Mouse (Mus musculus): ENCODE measurements at regions not wholly inside any gene's neighbourhood (a gene's known extent, or its start where the extent isn't known, plus 50 kb on each side); places are given as distances from the start of the nearest gene placed in this dataset.
"Not testable (repeated sequence)": the region's sequence is repeated elsewhere in the genome, so short reads cannot be mapped to it uniquely, and the experiment has no call there.

DNA sequence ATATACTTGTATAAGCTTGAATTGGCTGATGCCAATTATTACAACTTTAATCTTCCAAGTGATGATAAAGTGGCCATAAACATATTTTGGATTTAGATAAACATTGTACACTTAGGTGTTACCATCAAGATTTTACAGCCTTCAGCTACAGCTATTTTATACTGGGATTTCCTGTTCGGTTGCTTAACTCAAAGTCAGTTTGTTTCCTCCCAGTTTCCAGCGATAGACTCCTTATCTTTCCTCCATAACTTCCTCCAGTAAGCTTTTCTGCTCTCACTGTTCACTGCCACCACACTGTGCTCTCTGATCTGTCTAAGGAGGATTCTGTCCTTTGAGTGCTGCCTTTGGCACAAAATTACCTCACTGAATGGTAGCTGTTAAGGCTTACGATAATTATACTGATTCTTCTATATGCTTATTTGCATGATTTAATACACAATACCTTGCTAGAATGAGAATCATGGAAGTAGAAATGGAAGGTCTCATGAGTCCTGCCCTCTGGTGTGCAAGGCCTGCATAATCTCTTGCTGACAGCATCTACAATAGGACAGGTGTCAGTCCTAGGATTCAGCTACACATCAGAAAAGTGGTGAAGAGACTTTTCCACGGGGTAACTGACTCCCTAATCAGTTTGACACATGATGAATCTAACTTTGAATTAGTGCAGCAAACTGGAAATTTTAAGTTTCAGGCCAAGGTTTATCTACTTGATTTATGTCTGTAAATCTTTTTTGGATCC is 503.0 kb downstream of the Dad1 start:
- H3K4me1 ChIP-seq (ENCODE audit: insufficient read depth): no peaks in the 10 kb centered on the region
- no peak for DNase-seq
- no peak overlapping the region for H3K9ac ChIP-seq (replicated peaks)
- H3K4me3 ChIP-seq (ENCODE audit: low read depth, low read length): no peak overlapping the region
- ATAC-seq: no peak
- WGBS (ENCODE audit: insufficient replicate concordance): 28% methylated on average over 4 of the region's 4 CpGs
- H3K27me3 ChIP-seq (ENCODE audit: insufficient read depth, low read length): no peaks in the 10 kb centered on the region
- no peak overlapping the region for H3K27ac ChIP-seq (ENCODE audit: low read depth)
- no peaks in the 10 kb centered on the region for H3K36me3 ChIP-seq (replicated peaks; ENCODE audit: insufficient read depth, low read length)
- no peak overlapping the region for H3K4me2 ChIP-seq (ENCODE audit: low read depth, low read length)
- H3K9me3 ChIP-seq (ENCODE audit: low read length): no peaks in the 10 kb centered on the region
- TF ChIP-seq CTCF (IDR thresholded peaks at IDR 0.05; ENCODE audit: low read depth) (no peak), EP300 (IDR thresholded peaks at IDR 0.05; ENCODE audit: low read depth) (no peak; the same call in 1 of the 2 replicates)

GRCm38 (mm10) chr14:53743552-53743951 is 510.4 kb downstream of the Dad1 start:
- 44% methylated on average over 3 of the region's 3 CpGs for WGBS (ENCODE audit: insufficient replicate concordance)
- H3K36me3 ChIP-seq (replicated peaks; ENCODE audit: insufficient read depth, low read length); H3K4me1 ChIP-seq (ENCODE audit: insufficient read depth); H3K27ac ChIP-seq (ENCODE audit: low read depth); ATAC-seq; DNase-seq; H3K4me2 ChIP-seq (ENCODE audit: low read depth, low read length); H3K9me3 ChIP-seq (ENCODE audit: low read length); H3K9ac ChIP-seq (replicated peaks); H3K4me3 ChIP-seq (ENCODE audit: low read depth, low read length); H3K27me3 ChIP-seq (ENCODE audit: insufficient read depth, low read length): not testable (repeated sequence)

DNA sequence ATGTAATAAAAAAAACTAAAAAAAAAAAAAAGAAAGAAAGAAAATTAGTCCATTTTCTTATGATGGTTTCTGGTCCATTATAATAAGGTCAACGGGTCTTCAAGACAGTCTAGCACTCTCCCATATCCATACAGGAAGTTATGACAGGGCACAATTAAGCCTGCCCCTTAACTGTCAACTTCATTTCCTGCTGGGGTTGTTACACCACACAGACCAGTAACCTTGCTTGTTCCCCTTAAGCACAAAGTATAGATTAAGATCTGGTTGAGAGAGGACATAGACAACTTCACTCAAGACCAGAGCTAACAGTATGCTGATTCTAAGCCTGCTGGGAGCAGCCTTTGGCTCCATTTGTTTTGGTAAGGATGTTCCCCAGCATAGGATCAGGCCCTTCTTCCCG is 511.0 kb downstream of the Dad1 start:
- H3K36me3 ChIP-seq (replicated peaks; ENCODE audit: insufficient read depth, low read length); H3K27ac ChIP-seq (ENCODE audit: low read depth); DNase-seq; H3K9me3 ChIP-seq (ENCODE audit: low read length); H3K4me2 ChIP-seq (ENCODE audit: low read depth, low read length); H3K9ac ChIP-seq (replicated peaks); H3K4me3 ChIP-seq (ENCODE audit: low read depth, low read length); H3K4me1 ChIP-seq (ENCODE audit: insufficient read depth); ATAC-seq; H3K27me3 ChIP-seq (ENCODE audit: insufficient read depth, low read length): not testable (repeated sequence)
- WGBS (ENCODE audit: insufficient replicate concordance): 36% methylated on average over 2 of the region's 2 CpGs

DNA sequence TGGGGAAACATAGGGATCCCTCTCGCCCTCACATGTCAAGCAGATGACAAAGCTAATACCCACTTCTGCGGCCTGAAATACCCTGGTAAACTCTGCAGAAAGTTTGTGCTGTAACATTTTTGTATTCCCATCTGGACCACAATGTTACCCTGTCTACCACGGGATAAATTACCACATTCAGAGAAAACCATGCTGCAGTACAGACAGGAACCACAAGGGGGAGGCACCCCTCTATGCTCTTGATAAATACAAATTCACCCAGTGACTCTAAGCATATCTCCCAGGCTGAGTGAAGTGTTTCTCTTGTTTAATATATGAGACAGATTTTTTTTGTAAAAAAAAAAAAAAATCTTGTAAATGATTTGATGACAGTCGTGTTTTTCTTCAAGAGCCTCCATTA is 512.7 kb downstream of the Dad1 start:
- TF ChIP-seq CTCF (IDR thresholded peaks at IDR 0.05; ENCODE audit: low read depth): peak; percentile 75
- H3K36me3 ChIP-seq (replicated peaks; ENCODE audit: insufficient read depth, low read length); H3K4me2 ChIP-seq (ENCODE audit: low read depth, low read length); H3K27ac ChIP-seq (ENCODE audit: low read depth); H3K4me1 ChIP-seq (ENCODE audit: insufficient read depth); H3K9me3 ChIP-seq (ENCODE audit: low read length); H3K4me3 ChIP-seq (ENCODE audit: low read depth, low read length); H3K9ac ChIP-seq (replicated peaks); H3K27me3 ChIP-seq (ENCODE audit: insufficient read depth, low read length): not testable (repeated sequence)
- ATAC-seq (peak; percentile 38; the same call in 1 of the 2 replicates), DNase-seq (peak; percentile 63)
- 22% methylated on average over 4 of the region's 4 CpGs for WGBS (ENCODE audit: insufficient replicate concordance)

GRCm38 (mm10) chr14:53737962-53738361 is 515.9 kb downstream of the Dad1 start:
- H3K27me3 ChIP-seq (ENCODE audit: insufficient read depth, low read length); H3K36me3 ChIP-seq (replicated peaks; ENCODE audit: insufficient read depth, low read length); H3K4me3 ChIP-seq (ENCODE audit: low read depth, low read length); H3K9me3 ChIP-seq (ENCODE audit: low read length); H3K4me2 ChIP-seq (ENCODE audit: low read depth, low read length); H3K9ac ChIP-seq (replicated peaks); DNase-seq; H3K27ac ChIP-seq (ENCODE audit: low read depth); H3K4me1 ChIP-seq (ENCODE audit: insufficient read depth): not testable (repeated sequence)
- TF ChIP-seq CTCF (IDR thresholded peaks at IDR 0.05; ENCODE audit: low read depth): peak; percentile 67
- 22% methylated on average over 4 of the region's 4 CpGs for WGBS (ENCODE audit: insufficient replicate concordance)
- ATAC-seq: peak; percentile 47; the same call in 1 of the 2 replicates

DNA sequence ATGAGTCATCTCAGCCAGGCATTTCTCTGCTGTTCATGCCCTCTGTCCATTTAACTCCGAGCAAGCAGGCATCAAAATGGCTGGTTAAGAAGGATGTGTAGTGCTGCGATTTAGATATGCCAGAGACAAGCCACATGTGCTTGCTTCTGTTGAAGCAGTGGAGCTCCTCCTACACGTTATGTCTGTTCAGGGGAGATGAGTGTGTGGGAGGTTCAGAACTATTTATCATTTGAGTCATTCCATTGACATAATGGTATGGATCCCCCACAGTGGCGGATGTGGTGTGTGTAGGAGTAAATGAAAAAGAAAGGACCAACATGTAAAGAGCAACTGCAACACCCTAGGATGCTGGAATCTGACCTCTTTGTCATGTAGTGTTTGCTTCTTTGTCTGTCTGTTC is 517.6 kb downstream of the Dad1 start:
- not testable (repeated sequence) for H3K36me3 ChIP-seq (replicated peaks; ENCODE audit: insufficient read depth, low read length); H3K4me1 ChIP-seq (ENCODE audit: insufficient read depth); H3K27ac ChIP-seq (ENCODE audit: low read depth); H3K9ac ChIP-seq (replicated peaks); H3K27me3 ChIP-seq (ENCODE audit: insufficient read depth, low read length); H3K4me2 ChIP-seq (ENCODE audit: low read depth, low read length); H3K9me3 ChIP-seq (ENCODE audit: low read length); H3K4me3 ChIP-seq (ENCODE audit: low read depth, low read length); DNase-seq; ATAC-seq
- WGBS (ENCODE audit: insufficient replicate concordance): 59% methylated on average over 4 of the region's 4 CpGs

DNA sequence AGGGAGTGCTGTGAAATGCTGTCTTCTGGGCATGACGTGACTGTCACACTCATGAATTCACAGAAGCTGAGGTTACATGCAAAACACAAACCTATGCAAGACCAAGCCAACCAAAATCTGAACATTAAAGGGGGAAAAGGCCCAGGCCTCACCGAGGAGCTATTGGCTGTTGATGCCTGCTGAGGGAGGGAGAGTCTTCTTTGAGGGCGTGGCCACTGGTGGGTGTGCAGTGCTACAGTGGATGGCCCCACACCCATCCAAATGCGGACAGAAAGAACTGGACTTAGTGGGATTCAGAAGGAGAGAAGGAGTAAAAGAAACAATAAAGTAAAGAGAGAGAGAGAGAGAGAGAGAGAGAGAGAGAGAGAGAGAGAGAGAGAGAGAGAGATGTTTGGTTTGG is 522.3 kb downstream of the Dad1 start:
- not testable (repeated sequence) for H3K9me3 ChIP-seq (ENCODE audit: low read length); H3K36me3 ChIP-seq (replicated peaks; ENCODE audit: insufficient read depth, low read length); H3K4me1 ChIP-seq (ENCODE audit: insufficient read depth); H3K4me2 ChIP-seq (ENCODE audit: low read depth, low read length); H3K9ac ChIP-seq (replicated peaks); DNase-seq; H3K27ac ChIP-seq (ENCODE audit: low read depth); ATAC-seq; H3K27me3 ChIP-seq (ENCODE audit: insufficient read depth, low read length); H3K4me3 ChIP-seq (ENCODE audit: low read depth, low read length)
- no CpG with 5 or more reads among the region's 4 CpGs for WGBS (ENCODE audit: insufficient replicate concordance)

GRCm38 (mm10) chr14:53729877-53730276 is 524.0 kb downstream of the Dad1 start:
- ATAC-seq: peak; percentile 81
- not testable (repeated sequence) for H3K27ac ChIP-seq (ENCODE audit: low read depth); H3K27me3 ChIP-seq (ENCODE audit: insufficient read depth, low read length); H3K9ac ChIP-seq (replicated peaks); H3K4me2 ChIP-seq (ENCODE audit: low read depth, low read length); H3K36me3 ChIP-seq (replicated peaks; ENCODE audit: insufficient read depth, low read length); H3K4me3 ChIP-seq (ENCODE audit: low read depth, low read length); DNase-seq; H3K4me1 ChIP-seq (ENCODE audit: insufficient read depth); H3K9me3 ChIP-seq (ENCODE audit: low read length)
- WGBS (ENCODE audit: insufficient replicate concordance): 25% methylated on average over 1 of the region's 7 CpGs

DNA sequence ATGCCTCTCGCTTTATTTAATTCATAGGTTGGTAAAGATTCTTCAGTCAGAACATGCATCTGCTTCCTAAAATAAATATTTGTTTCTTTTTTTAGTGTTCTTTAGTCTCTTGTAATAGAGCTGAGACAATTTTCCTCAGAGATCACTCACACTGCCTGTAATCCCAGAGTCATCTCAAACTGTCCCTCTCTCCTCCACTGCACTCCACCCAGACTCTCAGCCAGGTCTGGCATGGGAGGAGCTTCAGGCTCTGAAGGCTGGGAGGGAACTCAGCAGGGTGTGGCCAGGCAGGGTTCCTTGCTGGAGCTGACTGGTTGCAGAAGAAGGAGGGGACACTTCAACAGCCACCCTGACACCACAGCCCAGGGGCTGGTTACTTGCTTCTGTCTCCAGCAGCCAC is 524.8 kb downstream of the Dad1 start:
- not testable (repeated sequence) for H3K4me2 ChIP-seq (ENCODE audit: low read depth, low read length); H3K9me3 ChIP-seq (ENCODE audit: low read length); H3K9ac ChIP-seq (replicated peaks); H3K27me3 ChIP-seq (ENCODE audit: insufficient read depth, low read length); H3K4me1 ChIP-seq (ENCODE audit: insufficient read depth); H3K36me3 ChIP-seq (replicated peaks; ENCODE audit: insufficient read depth, low read length); H3K4me3 ChIP-seq (ENCODE audit: low read depth, low read length); DNase-seq; H3K27ac ChIP-seq (ENCODE audit: low read depth)
- ATAC-seq: peak; percentile 45
- WGBS (ENCODE audit: insufficient replicate concordance): no CpG with 5 or more reads among the region's 1 CpGs

DNA sequence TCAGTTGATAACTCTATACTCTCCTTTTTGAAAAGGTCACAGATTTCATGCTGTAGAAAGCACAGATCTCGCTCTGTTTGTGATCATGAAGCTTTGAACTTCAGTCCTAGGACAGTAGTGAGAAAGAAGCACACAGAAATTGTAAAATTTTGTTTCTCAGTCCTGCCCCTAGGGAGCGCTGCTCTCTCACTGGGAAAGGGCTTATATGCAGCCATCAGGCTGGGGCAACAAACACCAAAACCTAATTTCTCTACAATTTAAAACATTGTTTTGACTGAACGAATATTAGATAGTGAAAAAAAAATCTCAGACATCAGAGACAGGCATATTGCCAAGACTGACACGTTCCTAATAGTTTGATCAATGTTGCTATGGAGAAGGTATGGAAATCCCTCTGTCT is 527.0 kb downstream of the Dad1 start:
- not testable (repeated sequence) for DNase-seq; H3K36me3 ChIP-seq (replicated peaks; ENCODE audit: insufficient read depth, low read length); H3K27ac ChIP-seq (ENCODE audit: low read depth); ATAC-seq; H3K4me2 ChIP-seq (ENCODE audit: low read depth, low read length); H3K9ac ChIP-seq (replicated peaks); H3K9me3 ChIP-seq (ENCODE audit: low read length); H3K27me3 ChIP-seq (ENCODE audit: insufficient read depth, low read length); H3K4me3 ChIP-seq (ENCODE audit: low read depth, low read length); H3K4me1 ChIP-seq (ENCODE audit: insufficient read depth)
- WGBS (ENCODE audit: insufficient replicate concordance): 62% methylated on average over 2 of the region's 4 CpGs
